Mouse (Mus musculus): ENCODE data around the gene Akap12.

DNA sequence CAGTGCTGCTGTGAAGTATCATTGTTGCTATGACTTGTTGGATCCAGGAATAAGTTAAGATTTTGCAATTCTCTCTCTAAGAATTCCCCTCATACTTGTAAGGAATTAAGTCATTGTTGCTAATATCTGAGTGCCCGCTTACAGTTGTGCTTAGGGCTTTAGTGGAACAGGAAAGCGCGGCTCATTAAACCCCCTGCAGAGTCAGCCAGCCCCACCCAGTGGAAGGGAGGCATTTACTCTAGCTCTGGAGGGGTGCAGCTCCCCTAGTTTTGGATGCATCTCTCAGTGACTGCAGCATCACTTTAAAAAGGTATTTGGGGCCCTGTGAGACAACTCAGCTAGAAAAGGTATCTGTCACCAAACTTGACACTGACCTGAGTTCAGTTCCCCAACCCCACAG is 24.0 kb downstream of the Akap12 start:
- no peak for TF ChIP-seq GATA1 (IDR thresholded peaks at IDR 0.05; ENCODE audit: borderline replicate concordance, low read length)
- TF ChIP-seq FLI1 (IDR thresholded peaks at IDR 0.05; ENCODE audit: low read length) = no peak

Data from megakaryocyte, embryonic 14.5 days (primary cell).